Mouse (Mus musculus): ENCODE measurements at regions not wholly inside any gene's neighbourhood (a gene's known extent, or its start where the extent isn't known, plus 50 kb on each side); places are given as distances from the start of the nearest gene placed in this dataset.
"Not testable (repeated sequence)": the region's sequence is repeated elsewhere in the genome, so short reads cannot be mapped to it uniquely, and the experiment has no call there.

GRCm38 (mm10) chr3:155962496-155962895, 599.1 kb upstream of the Negr1 start:
- DNase-seq (ENCODE audit: extremely low spot score in 1 of 2, low spot score in 1 of 2): not testable (repeated sequence)

- no peak for DNase-seq (ENCODE audit: extremely low spot score in 1 of 2, low spot score in 1 of 2)
These were observed 582.0 kb upstream of the Negr1 start for GRCm38 (mm10) chr3:155979636-155980035.

GRCm38 (mm10) chr3:155994044-155994443, 567.5 kb upstream of the Negr1 start:
- no peak for DNase-seq (ENCODE audit: extremely low spot score in 1 of 2, low spot score in 1 of 2)

GRCm38 (mm10) chr3:156017676-156018230, 543.8 kb upstream of the Negr1 start:
- DNase-seq (ENCODE audit: extremely low spot score in 1 of 2, low spot score in 1 of 2): no peak

GRCm38 (mm10) chr3:156028602-156029188, 532.9 kb upstream of the Negr1 start:
- DNase-seq (ENCODE audit: extremely low spot score in 1 of 2, low spot score in 1 of 2): peak in 1 of 2 experiments; percentile 8

GRCm38 (mm10) chr3:156070257-156070656, 491.3 kb upstream of the Negr1 start:
- peak in 1 of 2 experiments; percentile 35 for DNase-seq (ENCODE audit: extremely low spot score in 1 of 2, low spot score in 1 of 2)

- peak in 1 of 2 experiments; percentile 16 for DNase-seq (ENCODE audit: extremely low spot score in 1 of 2, low spot score in 1 of 2)
These were observed 479.3 kb upstream of the Negr1 start for GRCm38 (mm10) chr3:156082268-156082667.

- DNase-seq (ENCODE audit: extremely low spot score in 1 of 2, low spot score in 1 of 2): no peak
These were observed 467.9 kb upstream of the Negr1 start for GRCm38 (mm10) chr3:156093689-156094088.

- no peak for DNase-seq (ENCODE audit: extremely low spot score in 1 of 2, low spot score in 1 of 2)
These were observed 466.6 kb upstream of the Negr1 start for GRCm38 (mm10) chr3:156094990-156095389.

- DNase-seq (ENCODE audit: extremely low spot score in 1 of 2, low spot score in 1 of 2): no peak
These were observed 455.8 kb upstream of the Negr1 start for GRCm38 (mm10) chr3:156105788-156106187.

GRCm38 (mm10) chr3:156120341-156120740, 441.3 kb upstream of the Negr1 start:
- DNase-seq (ENCODE audit: extremely low spot score in 1 of 2, low spot score in 1 of 2): no peak

GRCm38 (mm10) chr3:156131598-156131997, 430.0 kb upstream of the Negr1 start:
- DNase-seq (ENCODE audit: extremely low spot score in 1 of 2, low spot score in 1 of 2): no peak

- no peak for DNase-seq (ENCODE audit: extremely low spot score in 1 of 2, low spot score in 1 of 2)
These were observed 420.2 kb upstream of the Negr1 start for GRCm38 (mm10) chr3:156141355-156141754.

- peak in 1 of 2 experiments; percentile 3 for DNase-seq (ENCODE audit: extremely low spot score in 1 of 2, low spot score in 1 of 2)
These were observed 412.3 kb upstream of the Negr1 start for GRCm38 (mm10) chr3:156149322-156149721.

- DNase-seq (ENCODE audit: extremely low spot score in 1 of 2, low spot score in 1 of 2): no peak
These were observed 391.5 kb upstream of the Negr1 start for GRCm38 (mm10) chr3:156170076-156170475.

- no peak for DNase-seq (ENCODE audit: extremely low spot score in 1 of 2, low spot score in 1 of 2)
These were observed 362.9 kb upstream of the Negr1 start for GRCm38 (mm10) chr3:156198688-156199087.

GRCm38 (mm10) chr3:156199749-156200467, 361.7 kb upstream of the Negr1 start:
- no peak for DNase-seq (ENCODE audit: extremely low spot score in 1 of 2, low spot score in 1 of 2)

- no peak for DNase-seq (ENCODE audit: extremely low spot score in 1 of 2, low spot score in 1 of 2)
These were observed 356.3 kb upstream of the Negr1 start for GRCm38 (mm10) chr3:156205246-156205645.

- no peak for DNase-seq (ENCODE audit: extremely low spot score in 1 of 2, low spot score in 1 of 2)
These were observed 353.2 kb upstream of the Negr1 start for GRCm38 (mm10) chr3:156208420-156208819.

GRCm38 (mm10) chr3:156210827-156211226, 350.8 kb upstream of the Negr1 start:
- DNase-seq (ENCODE audit: extremely low spot score in 1 of 2, low spot score in 1 of 2): no peak

GRCm38 (mm10) chr3:156214823-156215222, 346.8 kb upstream of the Negr1 start:
- no peak for DNase-seq (ENCODE audit: extremely low spot score in 1 of 2, low spot score in 1 of 2)

GRCm38 (mm10) chr3:156232111-156232510, 329.5 kb upstream of the Negr1 start:
- DNase-seq (ENCODE audit: extremely low spot score in 1 of 2, low spot score in 1 of 2): peak in 1 of 2 experiments; percentile 34

Measured in frontal cortex, adult 2 months (tissue).